Mouse (Mus musculus): ENCODE measurements around the gene Hid1.

GRCm38 (mm10) chr11:115359726-115360125 lies 7.8 kb downstream of the Hid1 start:
- TF ChIP-seq CTCF (IDR thresholded peaks at IDR 0.05; ENCODE audit: low read depth) (peak; percentile 45; the same call in 1 of the 2 replicates), EP300 (IDR thresholded peaks at IDR 0.05; ENCODE audit: low read depth) (no peak)

All from liver, postnatal 0 days (tissue).